Mouse (Mus musculus): Measurements from ENCODE around the gene Gnmt.

- no peak for TF ChIP-seq GATA1 (IDR thresholded peaks at IDR 0.05; ENCODE audit: borderline replicate concordance, low read length)
- TF ChIP-seq FLI1 (IDR thresholded peaks at IDR 0.05; ENCODE audit: low read length), result no peak
Measured at GRCm38 (mm10) chr17:46751056-46751793, 22.3 kb upstream of the Gnmt start.
